Mouse (Mus musculus) lung, adult 2 months (tissue): ENCODE data around the gene D5Ertd579e.

Experiments used
- CTCF ChIP-seq: fragments of 200-500 bp; IDR thresholded peaks from 2 replicates; pipeline ENCODE4 v1.5.1; 2011; ENCODE audit warnings: mild to moderate bottlenecking, low read length, control low read depth; ENCODE audit not compliant: insufficient read depth
- POLR2A ChIP-seq: fragments of 200-500 bp; IDR thresholded peaks from 2 replicates; pipeline ENCODE4 v1.6.1; 2011; ENCODE audit warnings: low read depth, mild to moderate bottlenecking, control low read depth, low read length, borderline replicate concordance; ENCODE audit errors: extremely low read depth

GRCm38 (mm10) chr5:36695005-36695404 lies 819 bp downstream of the D5Ertd579e start:
- TF ChIP-seq CTCF (no peak), POLR2A (no peak)
